Mouse (Mus musculus): ENCODE data around the gene Mrm1. TPM values are rescaled to one million over a fixed set of nuclear protein-coding genes. Genes with fewer than 3 reads are reported as not detected.

The Mrm1 gene
- polyA plus RNA-seq, 1 experiment from 2014 or later, result 10.5 TPM

DNA sequence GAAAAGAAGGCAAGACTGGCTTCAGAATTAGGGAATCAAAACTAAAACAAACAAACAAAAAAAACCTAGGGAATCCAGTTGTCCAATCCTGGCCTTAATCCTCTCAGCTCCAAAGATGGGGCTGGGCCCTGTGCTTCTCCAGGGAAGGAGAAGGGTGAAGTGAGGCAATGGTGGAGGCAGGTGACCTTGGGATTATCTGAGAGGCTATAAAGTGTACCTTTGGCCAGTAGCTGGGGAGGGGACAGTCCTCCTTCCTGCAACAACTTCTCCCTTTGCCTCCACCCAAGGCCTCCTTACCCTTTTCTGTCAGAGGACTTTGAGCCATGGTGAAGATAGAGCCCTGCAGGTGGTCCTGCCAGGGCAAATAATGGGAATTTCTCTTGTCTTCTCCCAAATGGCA, 8.2 kb upstream of the Mrm1 start:
- Histone ChIP-seq H3K27me3 (no peaks in the 10 kb centered on the region), H3K27ac (no peak overlapping the region), H3K9me3 (no peaks in the 10 kb centered on the region), H3K4me2 (no peak overlapping the region), H3K4me1 (peaks cover 16% of the 10 kb centered on the region), H3K9ac (no peak overlapping the region), H3K36me3 (replicated peaks) (peaks cover 23% of the 10 kb centered on the region), H3K4me3 (replicated peaks) (no peak overlapping the region)
- no peak for ATAC-seq (ENCODE audit: low FRiP score)

DNA sequence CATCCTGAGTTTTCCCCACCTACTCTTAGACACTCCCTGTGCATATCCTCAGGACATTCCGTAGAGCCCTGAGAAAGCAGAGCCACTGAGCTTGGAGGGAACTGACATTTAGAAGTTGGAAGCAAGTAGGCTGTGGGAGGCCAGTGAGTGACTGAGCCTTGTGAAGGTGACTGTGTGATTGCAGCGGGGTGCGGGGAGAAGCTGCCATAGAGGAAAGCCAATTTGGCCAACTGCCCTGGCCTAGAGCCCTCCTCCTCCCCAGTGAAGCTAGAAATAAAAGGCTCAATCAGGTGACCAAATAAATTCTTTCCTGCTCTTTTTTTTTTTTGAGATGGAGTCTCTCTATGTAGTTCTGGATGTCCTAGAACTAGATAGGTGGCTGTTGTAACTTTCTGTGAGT, 6.9 kb upstream of the Mrm1 start:
- Histone ChIP-seq H3K27me3 (no peaks in the 10 kb centered on the region), H3K27ac (no peak overlapping the region), H3K9me3 (no peaks in the 10 kb centered on the region), H3K4me2 (no peak overlapping the region), H3K4me3 (replicated peaks) (no peak overlapping the region), H3K9ac (no peak overlapping the region), H3K36me3 (replicated peaks) (peaks cover 10% of the 10 kb centered on the region), H3K4me1 (peaks cover 16% of the 10 kb centered on the region)
- ATAC-seq (ENCODE audit: low FRiP score), result no peak
- 85% methylated on average over 3 of the region's 3 CpGs for WGBS

DNA sequence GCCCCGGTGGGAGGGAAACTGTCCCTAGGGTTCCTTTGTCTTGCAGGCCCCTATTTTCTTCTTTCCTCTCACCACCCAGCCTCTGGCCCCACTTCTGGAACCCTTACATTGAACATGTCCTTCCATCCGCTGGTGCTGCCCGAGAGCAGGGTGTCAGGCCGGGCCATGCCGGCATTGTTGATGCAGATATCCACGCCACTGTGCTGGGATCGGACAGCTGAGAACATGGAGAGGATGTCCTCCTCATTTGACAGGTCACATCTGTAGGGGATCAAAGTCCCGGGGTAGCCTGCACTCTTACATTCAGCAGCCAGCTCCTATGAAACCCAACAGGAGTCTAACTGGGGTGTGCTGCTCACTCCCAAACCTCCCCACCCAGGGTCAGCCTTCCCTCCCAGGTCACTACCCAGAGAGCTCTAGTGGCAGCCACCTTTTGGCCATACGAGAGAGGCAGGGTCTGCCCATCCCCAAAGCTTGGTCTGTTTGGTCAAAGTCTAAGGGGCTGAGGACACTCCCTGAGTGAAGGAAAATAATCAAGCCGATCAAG, 6.0 kb upstream of the Mrm1 start:
- WGBS, result 92% methylated on average over 10 of the region's 10 CpGs
- no peak overlapping the region for H3K4me2 ChIP-seq
- H3K36me3 ChIP-seq (replicated peaks), result peaks cover 4% of the 10 kb centered on the region; the same call in 1 of the 2 replicates
- H3K9me3 ChIP-seq, result no peaks in the 10 kb centered on the region
- H3K27me3 ChIP-seq, result no peaks in the 10 kb centered on the region
- no peak overlapping the region for H3K27ac ChIP-seq
- ATAC-seq (ENCODE audit: low FRiP score), result no peak
- H3K4me1 ChIP-seq, result peaks cover 16% of the 10 kb centered on the region
- no peak overlapping the region for H3K4me3 ChIP-seq (replicated peaks)
- no peak overlapping the region for H3K9ac ChIP-seq

DNA sequence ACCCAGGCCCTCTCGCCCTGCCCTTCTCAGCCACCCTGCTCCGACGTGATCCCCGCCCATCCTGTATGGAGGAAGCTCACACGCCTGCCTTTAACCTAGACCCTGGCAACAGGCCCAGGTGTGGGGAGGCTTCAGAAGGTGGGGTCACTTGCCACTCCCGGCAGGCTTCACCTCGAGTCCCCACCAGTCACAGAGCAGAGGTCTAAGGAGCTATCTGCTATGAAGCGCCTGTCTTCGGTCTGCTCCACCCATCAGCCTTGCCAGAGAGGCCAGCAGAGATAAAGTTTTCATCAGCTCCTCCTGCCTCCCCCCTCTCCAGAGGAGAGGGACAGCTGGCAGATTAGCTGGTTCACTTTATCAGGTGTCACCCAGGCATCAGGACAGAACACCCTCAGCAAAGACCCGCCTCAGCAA, 4.2 kb upstream of the Mrm1 start:
- H3K36me3 ChIP-seq (replicated peaks), result no peaks in the 10 kb centered on the region; the same call in 1 of the 2 replicates
- H3K27me3 ChIP-seq, result no peaks in the 10 kb centered on the region
- 73% methylated on average over 10 of the region's 10 CpGs for WGBS
- peaks cover 17% of the 10 kb centered on the region for H3K4me1 ChIP-seq
- no peak overlapping the region for H3K4me3 ChIP-seq (replicated peaks)
- ATAC-seq (ENCODE audit: low FRiP score), result no peak
- H3K27ac ChIP-seq, result 0 out of 2 replicates have a peak overlapping the region, but pooled peaks have one; percentile 8
- no peak overlapping the region for H3K9ac ChIP-seq
- H3K4me2 ChIP-seq, result no peak overlapping the region
- no peaks in the 10 kb centered on the region for H3K9me3 ChIP-seq

DNA sequence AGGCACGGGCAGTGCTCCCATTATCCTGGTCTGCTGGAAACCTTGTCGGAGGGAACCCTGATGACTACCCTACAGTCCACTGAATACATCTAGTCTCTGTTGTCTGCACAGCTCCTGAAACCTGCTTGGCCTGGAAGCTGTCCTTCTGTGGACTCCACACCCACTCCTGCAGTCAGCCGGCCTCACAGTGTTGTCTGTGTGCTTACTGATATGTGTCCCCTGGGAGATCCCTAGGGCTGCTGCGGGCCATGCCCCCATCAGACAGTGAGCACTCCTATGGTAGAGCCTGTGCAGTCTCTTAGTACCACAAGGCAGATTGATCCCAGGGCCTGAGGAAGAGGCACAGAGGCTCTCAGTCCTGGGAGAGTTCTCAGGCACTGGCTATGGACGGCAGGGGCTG, 3.2 kb upstream of the Mrm1 start:
- WGBS, result 84% methylated on average over 5 of the region's 5 CpGs
- no peak overlapping the region for H3K4me2 ChIP-seq
- H3K9ac ChIP-seq, result no peak overlapping the region
- H3K27ac ChIP-seq, result no peak overlapping the region
- H3K4me1 ChIP-seq, result peaks cover 16% of the 10 kb centered on the region
- no peak overlapping the region for H3K4me3 ChIP-seq (replicated peaks)
- no peaks in the 10 kb centered on the region for H3K9me3 ChIP-seq
- H3K36me3 ChIP-seq (replicated peaks), result no peaks in the 10 kb centered on the region; the same call in 1 of the 2 replicates
- no peak for ATAC-seq (ENCODE audit: low FRiP score)
- H3K27me3 ChIP-seq, result no peaks in the 10 kb centered on the region

DNA sequence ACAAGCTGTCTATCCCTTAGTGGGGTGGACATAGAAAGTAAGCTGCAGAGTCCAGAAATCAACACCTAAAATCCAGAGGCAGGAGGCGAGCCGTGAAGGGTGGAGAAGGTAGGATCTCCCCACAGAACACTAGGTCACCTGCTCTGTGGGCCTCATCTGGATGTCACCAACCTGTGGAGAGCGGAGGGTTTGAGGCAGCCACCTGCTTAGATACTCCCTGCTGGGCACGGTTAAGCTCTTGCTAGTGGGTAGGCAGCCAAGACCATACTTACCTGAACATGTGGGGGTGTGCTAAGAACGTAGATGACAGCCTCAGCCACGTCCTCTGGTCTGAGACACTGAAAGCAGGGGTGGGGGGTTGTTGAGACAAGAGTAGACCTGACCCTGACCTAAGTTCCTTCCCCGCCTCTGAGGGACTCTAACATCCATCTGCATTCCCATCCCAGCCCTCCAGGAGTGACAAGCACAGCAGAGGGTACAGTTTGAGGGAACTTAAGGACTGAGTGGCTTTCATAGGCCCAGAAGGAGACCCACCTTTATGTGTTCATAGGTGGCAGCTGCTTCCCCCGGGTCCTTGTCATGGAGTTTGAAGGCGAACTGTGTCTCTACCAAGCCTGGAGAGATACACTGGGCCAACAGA, 1.9 kb upstream of the Mrm1 start:
- H3K36me3 ChIP-seq (replicated peaks), result no peaks in the 10 kb centered on the region; the same call in 1 of the 2 replicates
- no peak overlapping the region for H3K9ac ChIP-seq
- no peaks in the 10 kb centered on the region for H3K9me3 ChIP-seq
- H3K4me2 ChIP-seq, result no peak overlapping the region
- no peak for ATAC-seq (ENCODE audit: low FRiP score)
- 87% methylated on average over 9 of the region's 9 CpGs for WGBS
- H3K27ac ChIP-seq, result no peak overlapping the region
- H3K27me3 ChIP-seq, result no peaks in the 10 kb centered on the region
- peaks cover 16% of the 10 kb centered on the region for H3K4me1 ChIP-seq
- no peak overlapping the region for H3K4me3 ChIP-seq (replicated peaks)

DNA sequence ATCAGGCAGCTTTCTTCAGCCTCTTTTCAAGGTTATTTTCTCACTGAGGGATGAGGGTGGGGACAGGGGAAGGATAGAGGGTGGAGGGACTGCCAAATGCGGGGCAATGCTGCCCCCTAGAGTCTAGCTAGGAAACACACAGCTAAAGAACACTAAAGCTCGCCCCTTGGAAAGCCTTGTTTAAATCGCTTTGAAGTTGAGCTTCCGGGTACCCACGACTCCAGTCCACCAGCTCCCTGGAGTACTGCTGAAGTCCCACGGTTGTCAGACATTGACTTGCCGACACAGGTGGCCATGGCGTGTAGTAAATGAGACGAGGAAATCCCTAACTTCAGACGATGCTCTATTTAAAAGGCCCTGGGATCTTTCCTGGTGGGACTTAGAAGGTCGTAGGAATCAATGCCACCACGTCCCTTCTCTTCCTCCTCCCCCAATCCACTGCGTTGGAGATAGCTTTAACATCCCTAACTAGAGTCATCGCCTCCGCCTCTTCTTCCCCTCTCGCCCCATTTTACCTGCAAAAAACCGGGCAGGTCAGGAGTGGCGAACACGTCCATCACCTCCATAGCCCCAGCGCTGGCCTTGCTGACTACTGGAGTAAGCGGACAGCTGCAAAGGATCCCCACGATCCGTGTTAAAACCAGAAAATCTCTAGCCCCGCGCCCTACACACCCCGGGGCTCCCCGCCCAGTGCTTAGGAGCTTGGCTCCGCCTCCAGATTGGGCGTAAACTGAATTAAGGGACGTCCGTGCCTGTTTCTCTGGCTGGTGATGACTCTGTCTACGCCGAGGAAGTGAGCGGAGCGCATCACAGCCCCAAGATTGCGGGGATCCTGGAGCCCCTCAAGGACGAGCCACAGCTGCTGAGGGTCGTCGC, 992 bp downstream of the Mrm1 start:
- Histone ChIP-seq H3K27me3 (no peaks in the 10 kb centered on the region), H3K4me1 (peaks cover 16% of the 10 kb centered on the region), H3K36me3 (replicated peaks) (no peaks in the 10 kb centered on the region; the same call in 1 of the 2 replicates), H3K4me3 (replicated peaks) (peak overlapping the region; percentile 56), H3K9ac (peak overlapping the region; percentile 72), H3K27ac (peak overlapping the region; percentile 38; the same call in 1 of the 2 replicates), H3K4me2 (peak overlapping the region; percentile 90), H3K9me3 (no peaks in the 10 kb centered on the region)
- under 1% methylated on average over 39 of the region's 39 CpGs for WGBS
- ATAC-seq (ENCODE audit: low FRiP score), result peak; percentile 45

DNA sequence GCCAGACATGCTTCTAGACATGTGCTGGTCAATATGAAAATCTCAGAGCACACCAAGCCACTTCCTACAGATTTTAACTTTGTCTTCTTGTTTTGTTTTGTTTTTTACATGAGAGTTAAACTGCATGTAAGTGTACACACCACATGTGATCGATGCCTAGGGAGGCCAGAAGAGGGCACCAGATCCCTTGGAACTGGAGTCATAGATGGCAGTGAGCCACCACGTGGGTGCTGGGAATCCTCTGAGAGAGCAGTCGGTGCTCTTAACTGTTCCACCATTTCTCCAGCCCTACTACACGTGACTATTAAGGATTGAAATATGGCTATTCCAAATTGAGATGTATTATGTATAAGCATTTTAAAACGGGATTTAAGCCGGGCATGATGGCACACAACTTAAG, 2.0 kb downstream of the Mrm1 start:
- H3K4me1 ChIP-seq, result peaks cover 16% of the 10 kb centered on the region
- 81% methylated on average over 6 of the region's 6 CpGs for WGBS
- ATAC-seq (ENCODE audit: low FRiP score), result no peak
- H3K9me3 ChIP-seq, result no peaks in the 10 kb centered on the region
- H3K27me3 ChIP-seq, result no peaks in the 10 kb centered on the region
- no peak overlapping the region for H3K4me3 ChIP-seq (replicated peaks)
- H3K9ac ChIP-seq, result no peak overlapping the region
- H3K4me2 ChIP-seq, result no peak overlapping the region
- H3K27ac ChIP-seq, result no peak overlapping the region
- no peaks in the 10 kb centered on the region; the same call in 1 of the 2 replicates for H3K36me3 ChIP-seq (replicated peaks)

DNA sequence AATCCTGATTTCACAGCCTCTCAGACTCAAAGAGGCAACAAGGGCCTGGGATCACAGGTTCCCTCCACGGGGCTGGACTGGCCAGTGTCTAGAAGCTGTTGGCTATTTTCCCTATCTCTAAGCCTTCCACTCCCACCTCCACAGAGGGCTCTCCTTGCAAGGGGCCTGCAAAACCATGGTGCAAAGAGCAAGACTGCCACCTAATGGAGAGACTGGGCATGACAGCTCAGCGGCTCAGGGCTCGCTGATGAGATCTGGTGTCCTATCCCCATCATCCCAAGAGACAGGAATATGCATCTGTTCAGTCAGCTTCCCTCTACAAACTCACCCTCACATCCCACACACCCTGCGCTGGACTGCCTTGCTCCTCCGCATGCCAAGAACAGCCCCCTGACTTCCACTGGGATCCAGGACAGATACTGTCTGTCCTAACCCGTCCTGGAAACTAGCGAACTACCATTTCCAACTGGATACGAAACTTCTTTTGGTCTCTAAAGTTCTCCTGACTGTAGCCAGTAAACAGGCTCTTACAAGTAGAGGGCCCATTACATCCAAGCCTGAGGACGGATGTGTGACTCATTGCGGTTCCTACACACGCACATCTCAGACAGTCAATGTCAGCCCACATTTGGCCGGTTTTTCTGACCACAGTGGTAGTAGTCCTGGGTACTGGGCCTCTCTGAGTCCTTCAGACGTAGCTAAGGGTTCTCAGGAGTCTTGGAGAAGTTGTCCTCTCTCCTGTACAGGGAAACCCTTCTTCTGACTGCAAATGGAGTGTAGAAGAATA, 5.4 kb downstream of the Mrm1 start:
- H3K9me3 ChIP-seq, result no peaks in the 10 kb centered on the region
- H3K4me1 ChIP-seq, result peaks cover 8% of the 10 kb centered on the region
- no peaks in the 10 kb centered on the region for H3K36me3 ChIP-seq (replicated peaks)
- no peak overlapping the region for H3K4me2 ChIP-seq
- 56% methylated on average over 13 of the region's 13 CpGs for WGBS
- no peak overlapping the region for H3K4me3 ChIP-seq (replicated peaks)
- H3K9ac ChIP-seq, result no peak overlapping the region
- no peaks in the 10 kb centered on the region for H3K27me3 ChIP-seq
- ATAC-seq (ENCODE audit: low FRiP score), result no peak; the same call in 1 of the 2 replicates
- H3K27ac ChIP-seq, result no peak overlapping the region

DNA sequence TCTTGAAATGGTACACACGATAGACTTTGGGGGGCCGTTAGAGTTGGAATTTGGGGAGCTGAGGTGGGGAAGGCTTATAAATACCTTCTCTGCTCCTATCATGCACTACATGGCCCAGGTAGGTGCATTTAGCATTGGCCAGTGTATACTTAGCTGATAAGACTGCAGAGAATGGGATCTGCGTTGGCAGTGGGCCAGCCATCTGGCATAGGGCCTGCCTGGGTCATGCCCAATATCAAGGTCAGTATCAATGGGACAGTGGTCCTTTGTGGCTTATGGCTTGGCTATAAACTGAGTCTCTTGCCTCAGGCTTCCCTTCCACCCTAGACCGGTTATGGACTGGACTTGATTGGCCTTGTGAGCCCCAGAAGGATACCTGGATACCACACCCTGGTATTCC, 14.9 kb downstream of the Mrm1 start:
- no peaks in the 10 kb centered on the region for H3K4me1 ChIP-seq
- ATAC-seq (ENCODE audit: low FRiP score), result no peak
- WGBS, result 94% methylated on average over 4 of the region's 4 CpGs

DNA sequence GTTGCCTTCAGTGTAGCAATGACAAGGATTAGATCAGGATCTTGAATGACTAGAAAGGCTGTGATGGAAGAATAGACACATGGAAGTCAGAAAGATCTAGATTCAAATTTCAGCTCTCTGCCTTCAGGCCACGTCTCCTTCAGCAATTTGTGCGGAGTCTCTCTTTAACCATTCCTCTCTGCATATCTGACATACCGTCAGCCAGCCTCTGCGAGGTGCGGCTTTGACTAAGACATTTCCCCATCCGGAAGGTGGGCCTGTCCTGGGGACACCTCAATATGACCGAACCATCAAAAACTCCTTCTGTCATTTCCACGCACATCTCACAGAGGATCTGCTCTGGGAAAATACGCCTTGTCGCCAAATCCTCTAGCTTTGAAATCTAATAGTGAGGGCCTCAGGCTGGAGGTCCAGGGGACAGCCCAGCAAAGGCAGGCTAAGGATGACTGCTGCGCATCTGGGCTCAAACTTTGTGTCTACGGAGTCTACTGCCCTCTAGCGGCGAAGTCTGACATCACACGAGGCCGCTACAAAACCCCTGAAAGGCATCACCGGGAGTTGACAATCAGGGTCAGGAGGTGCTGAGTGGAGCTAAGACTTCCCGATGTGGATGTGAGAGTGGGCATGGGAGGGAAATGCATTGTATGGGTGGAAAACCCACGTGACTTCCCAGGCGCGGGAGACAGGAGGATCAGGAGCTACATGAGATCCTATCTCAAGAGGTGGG, 21.5 kb downstream of the Mrm1 start:
- Histone ChIP-seq H3K4me3 (replicated peaks) (no peak overlapping the region), H3K4me2 (no peak overlapping the region), H3K27ac (no peak overlapping the region), H3K36me3 (replicated peaks) (no peaks in the 10 kb centered on the region), H3K4me1 (peaks cover 15% of the 10 kb centered on the region), H3K9me3 (no peaks in the 10 kb centered on the region), H3K27me3 (peaks cover 51% of the 10 kb centered on the region), H3K9ac (no peak overlapping the region)
- WGBS, result 18% methylated on average over 21 of the region's 21 CpGs
- ATAC-seq (ENCODE audit: low FRiP score), result no peak

More for the DNA sequence above, 14.9 kb downstream of the Mrm1 start:
- no peak overlapping the region for H3K4me2 ChIP-seq
- H3K27ac ChIP-seq, result no peak overlapping the region
- H3K4me3 ChIP-seq (replicated peaks), result no peak overlapping the region
- H3K36me3 ChIP-seq (replicated peaks), result no peaks in the 10 kb centered on the region
- peaks cover 9% of the 10 kb centered on the region for H3K27me3 ChIP-seq
- no peaks in the 10 kb centered on the region for H3K9me3 ChIP-seq
- no peak overlapping the region for H3K9ac ChIP-seq
